Mouse (Mus musculus) cerebellum, adult 9-11 months (tissue): Measurements from ENCODE around the gene Synj2.

ENCODE experiments used
- DNase-seq: peaks from one replicate; pipeline ENCODE4 v3.0.0; 2022

The Synj2 gene

DNA sequence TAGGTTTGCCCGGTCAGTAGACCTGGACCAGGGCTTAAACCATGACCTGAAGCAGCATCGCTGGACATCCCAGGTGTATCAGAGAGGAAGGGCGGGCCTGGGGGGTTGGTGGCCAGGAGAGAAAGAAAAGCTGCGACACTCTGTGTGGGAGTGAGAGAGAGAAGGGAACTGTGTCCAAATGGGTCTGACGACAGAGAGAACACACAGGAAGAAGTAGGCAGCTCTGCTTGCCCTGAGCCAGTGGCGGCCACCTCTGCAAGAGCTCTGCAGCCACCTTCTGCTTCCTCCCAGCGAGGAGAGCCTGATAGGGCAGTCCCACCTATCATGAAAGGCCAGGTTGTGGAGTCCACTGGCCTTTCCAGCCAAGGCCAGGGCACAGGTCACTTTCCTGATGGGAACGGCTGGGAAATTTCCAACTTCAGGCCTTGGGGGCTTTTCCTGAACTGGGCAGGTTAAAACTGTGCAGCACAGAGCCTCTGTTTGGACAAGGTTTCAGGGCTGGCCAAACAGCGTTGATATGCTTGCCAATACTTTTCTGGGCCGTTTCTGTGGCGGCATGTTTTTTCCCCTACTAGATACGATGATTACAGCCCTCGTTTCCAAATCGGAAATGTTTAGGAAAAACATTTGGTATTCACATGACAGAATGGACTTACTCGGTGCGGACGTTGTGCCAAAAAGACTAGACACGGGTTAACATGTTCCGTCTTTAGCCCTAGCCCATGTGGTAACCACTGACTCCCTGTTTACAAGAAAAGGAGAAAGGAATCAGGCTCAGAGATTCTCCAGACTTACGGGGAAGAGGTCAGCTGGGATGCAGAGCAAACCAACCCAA, 35.4 kb downstream of the Synj2 start:
- DNase-seq: no peak

DNA sequence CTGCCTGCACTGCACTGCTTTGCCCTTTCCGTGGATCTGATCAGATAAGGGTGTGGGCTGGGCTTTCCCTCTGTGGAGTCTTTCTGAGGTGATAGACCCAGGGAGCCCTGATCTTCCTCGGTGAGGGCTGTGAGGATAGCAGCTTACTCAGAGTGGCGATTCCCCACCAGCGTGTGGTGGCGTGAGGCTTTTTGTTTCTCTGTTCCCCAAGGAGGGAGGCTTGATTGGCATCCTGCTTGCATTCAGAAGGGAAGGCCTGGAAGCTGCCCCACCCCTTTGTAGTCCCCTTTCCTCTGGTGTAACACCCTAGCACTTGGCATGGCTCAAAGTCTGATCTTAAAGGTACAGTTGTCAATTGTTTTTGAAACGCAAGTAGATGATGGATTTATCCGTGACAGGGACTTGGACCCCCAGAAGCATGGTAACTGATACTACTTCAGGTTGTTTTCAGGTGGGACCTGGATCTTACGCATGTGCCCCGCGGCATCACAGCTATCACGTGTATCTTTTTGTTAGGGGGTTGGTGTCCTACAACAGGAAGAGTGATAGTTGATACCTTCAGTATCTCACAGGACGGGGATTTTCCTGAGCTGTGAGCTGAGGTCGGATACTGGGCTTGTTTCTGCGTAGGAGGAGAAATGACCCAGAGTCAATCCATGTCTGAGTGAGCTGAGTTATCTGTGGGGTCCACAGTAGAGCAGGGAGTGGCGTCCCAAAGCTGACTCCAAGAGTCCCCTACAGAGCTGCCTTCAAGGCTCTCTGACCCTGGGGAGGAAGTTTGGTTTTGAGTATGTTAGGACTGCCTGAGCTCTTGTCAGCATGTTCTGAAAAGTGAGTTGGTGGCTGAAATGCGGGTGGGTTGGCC, 36.2 kb downstream of the Synj2 start:
- DNase-seq: no peak

DNA sequence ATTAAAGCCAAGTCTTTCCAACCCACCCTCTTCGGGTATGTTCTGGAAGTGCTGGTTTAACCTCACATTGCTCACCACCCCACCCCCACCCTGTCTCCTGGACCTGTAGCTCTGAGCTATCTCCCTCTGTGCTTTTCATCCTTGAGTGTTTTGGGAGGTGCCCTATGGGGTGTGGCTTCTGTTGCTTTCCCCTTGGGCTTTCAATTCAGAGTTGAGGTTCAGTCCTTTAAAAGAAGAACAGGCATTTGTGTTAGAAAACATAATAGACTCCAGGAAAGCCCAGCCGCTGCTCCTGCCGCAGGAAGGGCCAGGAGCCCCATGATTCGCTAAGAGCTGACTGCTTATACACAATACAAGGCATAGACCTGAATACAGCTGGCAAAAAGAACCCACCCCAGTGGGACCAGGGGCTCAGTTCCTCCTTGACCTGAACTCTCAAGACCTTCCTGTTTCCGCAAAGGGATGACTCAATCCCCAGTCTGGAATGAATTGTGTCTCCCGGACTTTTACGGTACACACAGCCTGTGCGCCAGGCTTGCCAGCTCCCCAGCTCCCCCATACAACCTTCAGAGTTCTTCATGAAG, 36.9 kb downstream of the Synj2 start:
- DNase-seq: no peak

DNA sequence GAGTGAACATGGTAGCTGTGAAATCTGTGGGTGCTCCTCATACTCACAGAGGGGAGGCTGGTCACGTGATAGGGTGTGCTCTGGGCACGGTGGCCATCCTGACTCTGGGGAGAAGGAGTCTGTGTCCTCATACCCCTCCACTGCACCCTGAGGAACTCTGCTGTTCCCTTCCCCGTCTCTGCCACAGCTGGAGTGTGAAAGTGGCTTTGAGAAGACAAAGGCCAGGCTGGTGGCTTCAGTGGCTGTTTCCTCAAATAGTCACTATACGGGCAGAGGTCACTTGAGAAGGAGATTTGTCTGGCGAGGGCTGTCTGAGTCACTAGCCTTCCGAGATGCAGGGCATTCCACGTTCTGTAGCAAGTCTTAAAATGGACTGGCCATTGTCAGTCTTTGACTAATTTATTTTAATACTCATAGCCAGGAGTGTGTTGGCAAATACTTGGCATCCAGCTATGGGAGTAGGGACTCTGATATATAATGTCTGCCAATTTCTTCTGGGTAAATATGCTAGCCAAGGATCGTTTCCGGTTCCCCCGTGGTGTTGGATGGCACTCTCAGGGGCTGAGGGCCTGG, 37.5 kb downstream of the Synj2 start:
- DNase-seq: no peak

DNA sequence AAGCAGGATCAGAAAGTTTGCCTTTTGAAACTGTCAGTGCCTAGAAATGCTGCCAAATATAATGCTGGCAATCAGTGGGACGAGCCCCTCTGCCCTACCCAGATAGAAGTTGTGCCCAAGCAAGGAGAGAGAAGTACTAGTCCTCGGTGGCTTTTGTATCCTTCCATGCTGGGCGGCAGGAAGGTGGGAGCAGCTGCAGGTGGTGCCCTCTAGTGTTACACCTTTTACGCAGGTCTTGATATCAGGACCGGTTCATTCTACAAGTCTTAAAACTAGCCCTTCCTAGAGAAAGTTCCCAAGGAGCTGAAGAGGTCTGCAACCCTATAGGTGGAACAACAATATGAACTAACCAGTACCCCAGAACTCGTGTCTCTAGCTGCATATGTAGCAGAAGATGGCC, 39.8 kb downstream of the Synj2 start:
- no peak for DNase-seq

DNA sequence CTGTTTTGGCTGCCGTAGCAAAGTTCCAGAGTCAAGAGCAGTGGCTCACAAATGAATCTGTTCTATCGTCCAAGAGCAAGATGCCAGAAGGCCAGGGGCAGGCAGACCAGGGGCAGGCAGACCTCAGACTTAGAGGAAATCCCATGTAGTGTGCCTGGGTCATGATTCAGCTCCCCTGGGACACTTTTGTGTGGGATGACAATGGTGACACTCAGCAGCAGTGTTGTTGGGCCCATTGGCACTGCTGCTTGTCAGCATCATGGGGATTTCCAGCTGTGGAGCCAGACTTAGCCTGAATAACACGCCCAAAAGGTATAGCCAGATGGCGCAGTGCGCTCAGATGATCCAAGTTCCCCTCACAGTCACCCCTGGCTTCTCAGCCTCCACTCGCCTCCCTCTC, 42.1 kb downstream of the Synj2 start:
- no peak for DNase-seq

DNA sequence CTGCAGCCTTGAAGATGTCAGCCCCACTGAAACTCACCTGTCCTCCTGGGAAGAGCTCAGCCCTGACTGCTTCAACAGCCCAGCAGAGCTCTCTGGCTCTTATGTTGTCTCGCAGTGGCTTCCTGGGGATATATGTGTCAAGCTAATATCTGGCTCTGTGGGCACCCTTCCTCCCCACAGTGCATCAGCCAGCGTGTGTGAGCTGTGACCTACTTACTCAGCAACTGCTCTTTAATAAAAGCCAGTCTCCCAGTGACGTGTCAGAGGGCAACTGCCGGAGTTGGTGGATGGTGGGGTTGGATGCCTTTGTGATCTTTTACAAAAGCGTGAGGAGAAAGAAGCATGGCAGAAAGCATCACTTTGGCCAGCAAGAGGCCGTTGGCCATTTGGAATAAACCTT, 42.8 kb downstream of the Synj2 start:
- DNase-seq: no peak

DNA sequence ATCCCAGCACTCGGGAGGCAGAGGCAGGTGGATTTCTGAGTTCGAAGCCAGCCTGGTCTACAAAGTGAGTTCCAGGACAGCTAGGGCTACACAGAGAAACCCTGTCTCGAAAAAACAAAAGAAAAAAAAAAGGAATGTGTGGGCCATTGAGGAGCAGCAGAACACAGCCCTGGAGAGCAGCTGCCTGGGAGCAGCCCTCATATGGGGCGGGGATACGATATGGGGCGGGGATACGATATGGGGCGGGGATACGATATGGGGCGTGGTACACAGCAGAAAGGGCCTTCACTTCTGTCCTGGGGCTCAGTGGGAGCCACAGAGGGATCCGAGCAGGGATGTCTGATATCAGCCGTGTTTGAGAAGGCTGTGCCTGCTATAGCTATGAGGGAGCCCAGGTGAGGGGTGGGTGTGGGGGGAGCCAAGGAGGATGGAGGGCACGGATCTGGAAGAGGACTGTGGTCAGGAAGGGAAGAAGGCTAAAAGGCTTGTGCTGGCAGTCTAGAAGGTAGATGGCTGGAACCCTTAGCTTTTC, 43.7 kb downstream of the Synj2 start:
- no peak for DNase-seq

DNA sequence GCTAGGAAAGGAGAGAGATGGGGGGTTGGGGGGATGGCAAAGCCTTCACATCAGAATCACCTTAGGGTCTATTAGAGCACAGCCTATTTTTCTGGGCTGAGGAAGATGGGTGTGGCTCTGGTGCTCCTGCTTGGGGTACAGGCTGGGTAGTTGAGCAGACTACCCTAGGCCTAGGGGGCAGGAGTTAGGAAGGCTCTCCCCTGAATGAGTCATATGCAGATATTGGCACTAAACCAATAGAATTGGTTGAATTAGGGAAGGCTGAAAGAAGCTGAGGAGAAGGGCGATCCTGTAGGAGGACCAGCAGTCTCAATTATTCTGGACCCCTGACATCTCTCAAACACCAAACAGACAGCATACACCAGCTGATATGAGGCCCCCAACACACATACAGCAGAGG, 44.2 kb downstream of the Synj2 start:
- no peak for DNase-seq

DNA sequence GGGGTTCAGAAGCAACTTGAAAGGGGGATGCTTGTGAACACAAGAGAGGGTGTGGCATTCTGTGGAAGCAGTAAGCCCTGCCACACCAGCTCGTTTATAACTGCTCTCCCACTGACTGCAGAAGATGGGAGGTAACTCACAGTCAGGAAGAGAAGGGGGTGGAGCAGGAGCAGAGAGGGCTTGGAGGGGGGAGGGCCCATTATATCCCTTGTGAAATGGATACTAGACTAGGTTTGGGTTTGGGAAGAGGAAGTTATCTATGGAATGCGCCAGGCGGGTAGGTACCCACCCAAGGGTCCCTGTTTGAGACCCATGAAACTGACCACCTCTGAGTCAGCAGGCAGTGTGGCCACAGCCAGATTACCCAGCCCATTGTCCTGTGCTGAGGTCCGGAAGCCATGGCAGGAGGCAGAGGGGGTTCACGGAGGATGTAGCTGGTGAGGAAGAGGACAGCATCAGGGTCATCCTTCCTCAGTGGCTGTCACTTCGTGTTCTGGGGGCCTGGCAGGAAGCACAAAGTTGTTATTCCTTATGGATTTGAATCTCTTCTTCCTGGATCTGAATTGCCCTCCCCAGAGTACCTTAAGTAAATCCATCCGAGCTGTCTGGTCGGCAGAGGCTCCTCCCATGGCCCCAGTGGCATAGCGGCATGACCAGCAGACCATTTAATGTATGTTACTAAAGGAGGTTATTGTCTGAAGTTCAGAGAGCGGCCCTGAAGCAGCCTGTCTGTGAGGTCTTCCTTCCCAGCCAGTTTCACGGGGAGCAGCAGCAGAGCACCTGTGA, 46.4 kb downstream of the Synj2 start:
- no peak for DNase-seq

DNA sequence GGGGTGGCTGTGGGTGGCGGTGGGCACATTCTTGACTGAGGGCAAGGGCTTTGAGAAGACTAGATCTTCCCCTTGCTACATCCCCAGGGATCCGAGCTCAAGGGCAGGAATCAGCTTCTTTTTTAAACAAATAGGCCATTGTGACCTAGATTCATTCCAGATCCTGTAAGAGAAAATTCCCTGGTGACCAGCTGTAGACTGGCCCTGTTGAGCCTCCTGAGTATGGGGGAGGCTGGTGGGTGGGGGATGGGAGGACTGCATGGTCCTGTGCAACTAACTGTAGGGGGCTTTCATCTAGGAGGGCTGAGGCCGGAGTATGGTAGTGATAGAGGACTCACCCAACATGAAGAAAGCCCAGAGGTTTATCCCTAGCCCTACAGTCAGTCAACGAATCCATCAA, 47.0 kb downstream of the Synj2 start:
- no peak for DNase-seq

DNA sequence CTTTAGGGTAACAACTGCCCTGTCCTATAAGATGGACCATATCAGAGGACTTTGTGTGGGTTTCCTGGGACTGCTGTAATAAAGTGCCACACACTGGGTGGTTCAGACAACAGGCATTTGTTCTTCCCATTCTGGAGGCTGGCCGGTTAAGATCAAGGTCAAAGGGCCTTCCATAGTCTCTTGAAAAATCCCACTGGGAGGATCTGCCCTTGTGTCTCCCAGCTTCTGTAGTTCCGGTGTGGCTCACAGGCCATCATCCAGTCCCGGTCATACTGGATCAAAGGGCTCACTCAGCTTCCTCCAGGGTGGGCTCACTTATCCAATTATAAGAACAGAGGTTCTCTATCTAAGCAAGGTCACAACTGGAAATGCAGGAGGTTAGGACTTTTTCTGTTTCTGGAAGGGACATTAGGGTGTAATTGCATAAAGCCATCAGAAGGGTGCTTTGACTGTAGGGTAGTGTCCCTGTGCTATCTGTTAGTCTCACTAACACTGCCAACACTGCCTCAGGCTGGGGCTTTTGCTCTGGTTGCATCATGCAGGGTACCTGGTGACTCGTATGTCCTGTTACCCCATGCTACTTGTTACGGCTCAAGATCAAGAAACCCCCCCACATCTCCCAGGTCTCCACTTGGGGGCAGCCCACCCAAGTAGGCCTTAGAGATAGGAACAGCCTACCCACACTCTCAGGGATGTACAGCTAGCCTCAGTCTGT, 51.9 kb downstream of the Synj2 start:
- DNase-seq: no peak

DNA sequence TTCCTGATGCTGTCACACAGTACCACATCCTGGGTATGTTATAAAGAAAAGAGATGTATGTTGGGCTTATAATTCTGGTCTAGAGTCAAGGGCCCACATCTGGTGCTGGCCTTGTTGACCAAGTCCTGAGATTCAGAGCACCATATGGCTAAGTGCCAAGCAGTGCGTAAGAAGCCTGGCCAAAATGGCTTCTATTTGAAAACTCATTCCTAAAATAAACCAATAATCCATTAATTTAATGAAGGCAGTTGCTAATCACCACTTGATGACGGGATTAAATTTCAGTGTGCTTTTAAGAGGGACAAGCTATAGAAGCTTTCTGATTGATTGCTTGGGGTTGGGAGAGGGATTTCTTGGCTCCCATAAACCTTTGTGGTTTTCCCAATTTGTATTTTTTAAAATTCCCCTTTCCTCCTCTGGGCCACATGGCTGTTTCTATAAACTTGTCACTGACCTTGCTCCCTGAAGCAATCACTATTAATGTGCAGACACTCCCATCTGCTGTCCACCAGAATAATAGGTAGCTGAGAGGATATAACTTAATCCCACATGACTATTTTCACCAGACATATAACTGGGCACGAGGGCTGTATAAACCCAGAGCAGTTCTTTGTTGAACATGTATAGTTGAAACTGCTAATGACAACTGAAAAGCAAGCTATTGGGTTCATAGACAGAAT, 52.6 kb downstream of the Synj2 start:
- no peak for DNase-seq

DNA sequence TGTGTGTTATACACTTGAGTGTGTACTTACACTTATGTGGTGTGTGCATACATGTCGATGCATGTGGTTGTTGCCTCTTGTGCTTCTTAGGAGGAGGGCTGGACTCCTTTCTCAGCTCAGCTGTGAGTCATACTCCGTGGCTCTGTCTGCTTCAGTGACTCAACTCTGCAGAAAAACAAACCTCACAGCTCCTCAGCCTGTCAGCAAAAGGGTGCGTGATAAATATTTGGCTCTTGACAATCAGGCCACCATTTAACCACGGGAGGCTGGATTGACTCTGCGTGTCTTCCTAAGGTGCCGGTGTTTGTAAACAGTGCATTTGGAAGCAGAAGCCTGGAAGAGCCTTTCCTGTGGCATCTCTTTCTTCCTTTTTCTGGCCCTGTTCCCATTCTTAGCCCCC, 53.5 kb downstream of the Synj2 start:
- DNase-seq: no peak

DNA sequence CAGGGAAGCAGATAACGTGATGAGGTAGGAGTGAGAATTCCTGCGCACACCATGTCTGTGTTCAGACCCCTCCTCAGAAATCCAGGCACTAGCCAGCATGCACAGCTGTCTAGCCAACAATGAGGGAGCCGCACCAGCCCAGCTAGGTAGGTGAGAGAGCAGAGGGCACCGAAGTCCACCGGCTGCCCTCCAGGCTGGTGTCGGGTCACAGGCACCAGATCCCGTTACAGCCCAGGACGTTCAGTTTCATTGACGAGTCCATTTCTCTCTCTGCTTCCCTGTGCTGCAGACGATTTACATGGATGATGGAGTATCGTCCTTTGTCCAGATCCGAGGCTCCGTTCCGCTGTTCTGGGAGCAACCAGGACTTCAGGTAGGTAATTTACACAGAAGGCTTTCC, 55.5 kb downstream of the Synj2 start:
- no peak for DNase-seq

DNA sequence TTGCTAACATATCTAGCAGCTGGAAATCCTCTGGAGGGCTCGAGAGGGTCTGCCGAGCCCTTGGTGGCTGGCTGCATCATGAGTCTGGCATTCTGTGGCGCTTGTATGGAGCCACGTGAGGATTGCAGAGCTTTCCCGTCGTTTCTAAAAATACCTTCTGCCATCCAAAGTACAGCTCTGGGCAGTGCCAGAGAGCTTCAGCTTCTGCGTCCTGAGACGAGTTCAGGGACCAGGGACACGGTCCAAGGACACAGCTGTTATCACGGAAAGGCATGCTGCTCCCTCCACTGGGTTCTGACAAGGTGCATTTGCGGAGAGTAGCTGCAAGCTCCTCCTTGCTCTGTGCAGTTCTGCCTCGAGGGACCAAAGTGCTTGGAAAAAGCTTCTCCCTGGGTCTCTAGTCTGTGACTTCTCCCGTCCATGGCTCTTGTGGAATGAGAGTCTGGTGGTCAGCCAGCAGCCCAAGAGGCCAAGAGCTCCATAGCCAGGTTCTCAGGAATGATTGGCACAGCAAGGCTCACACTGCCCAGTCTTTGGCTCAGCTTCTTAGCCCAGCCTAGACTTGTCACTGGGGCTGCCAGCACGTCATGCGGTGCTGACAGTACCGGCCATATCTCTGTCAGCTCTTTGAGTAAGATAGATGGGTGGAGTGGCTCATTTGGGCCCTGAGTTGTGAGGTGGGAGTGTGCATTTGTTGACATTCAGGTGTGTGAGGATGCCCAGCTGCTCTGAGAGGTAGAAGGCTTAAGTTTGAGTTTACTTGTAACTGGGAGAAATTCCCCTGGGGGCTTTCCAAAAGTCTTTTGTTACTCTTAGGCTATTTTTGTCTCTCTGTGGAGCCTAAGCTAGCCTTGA, 56.5 kb downstream of the Synj2 start:
- DNase-seq: peak; percentile 89

DNA sequence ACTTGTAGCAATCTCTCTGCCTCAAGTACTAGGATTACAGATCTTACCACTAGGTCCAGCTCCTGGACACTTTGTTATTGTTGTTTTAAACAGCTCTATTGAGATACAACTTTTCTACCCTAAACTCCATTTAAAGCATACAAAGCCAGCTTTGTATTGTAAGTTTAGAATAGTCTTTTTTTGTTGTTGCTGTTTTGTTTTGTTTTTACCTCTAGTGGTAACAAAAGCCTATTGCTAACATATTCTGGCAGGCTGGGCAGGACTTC, 57.1 kb downstream of the Synj2 start:
- DNase-seq: no peak

DNA sequence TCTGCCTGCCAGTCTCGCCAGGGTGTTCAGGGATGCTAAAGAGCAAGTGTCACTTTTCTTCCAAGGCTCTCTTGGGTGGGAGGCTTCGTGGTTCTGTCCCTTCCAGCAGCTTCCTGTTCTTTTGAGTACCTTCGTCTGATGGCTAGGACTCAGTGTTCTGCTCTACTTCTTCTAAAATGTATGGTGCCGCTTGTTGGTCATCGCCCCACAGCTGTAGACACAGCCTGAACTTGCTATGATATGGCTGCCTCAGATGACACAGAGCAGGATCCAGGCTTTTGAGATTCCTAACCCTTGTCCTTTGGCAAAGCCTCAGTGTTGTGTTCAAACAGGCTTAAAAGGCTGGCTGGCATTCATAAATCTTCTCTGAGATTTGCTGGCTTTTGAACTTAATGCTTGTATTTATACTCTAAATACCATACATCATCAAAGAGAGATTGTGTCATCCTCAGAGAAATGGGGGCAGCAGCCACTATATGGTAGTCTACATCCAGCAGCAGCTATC, 58.0 kb downstream of the Synj2 start:
- no peak for DNase-seq

DNA sequence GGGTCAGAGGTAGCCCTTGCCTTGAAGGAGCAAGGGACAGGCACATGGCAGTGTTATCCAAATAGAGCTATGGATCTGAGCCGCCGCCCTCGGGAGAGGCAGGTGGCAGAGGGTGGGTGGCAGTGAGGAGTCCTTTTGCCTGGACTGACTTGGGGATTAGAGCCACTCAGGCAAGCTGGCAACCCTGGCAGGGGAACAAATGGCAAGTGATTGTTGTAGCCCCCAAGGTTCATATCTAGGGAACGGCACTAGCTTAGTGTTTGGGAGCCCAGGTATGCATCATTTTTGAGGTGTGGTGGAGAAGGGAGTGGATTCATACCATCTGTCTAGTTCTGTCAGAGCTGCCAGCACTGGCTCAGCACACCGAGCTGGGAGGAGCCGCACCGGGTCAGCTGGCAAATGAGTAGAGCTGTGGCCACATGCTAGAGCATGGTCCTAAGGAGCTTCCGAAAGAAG, 59.8 kb downstream of the Synj2 start:
- DNase-seq: peak; percentile 91

DNA sequence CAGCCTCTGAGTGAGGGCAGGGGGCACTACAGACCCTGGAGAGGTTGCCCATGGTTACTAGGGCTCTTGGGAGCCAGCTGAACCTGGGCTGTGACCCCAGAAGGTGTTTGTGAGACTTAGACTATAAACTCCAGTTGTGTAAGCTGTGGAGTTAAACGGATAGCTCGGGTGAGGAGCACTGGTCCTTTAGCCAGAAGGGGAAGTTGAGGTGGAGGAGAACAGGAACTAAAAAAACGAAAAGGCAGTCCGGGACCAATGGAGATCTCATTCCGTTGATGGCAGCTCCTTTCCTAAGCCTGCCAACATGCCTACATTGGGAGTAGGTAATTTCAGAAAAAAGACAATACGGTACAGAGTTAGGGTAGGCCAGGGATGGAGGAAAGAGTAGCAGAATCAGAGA, 60.3 kb downstream of the Synj2 start:
- DNase-seq: no peak
